Mouse (Mus musculus): ENCODE measurements around the gene Tsr3.
"Not testable (repeated sequence)": the region's sequence is repeated elsewhere in the genome, so short reads cannot be mapped to it uniquely, and the experiment has no call there.

The Tsr3 gene

DNA sequence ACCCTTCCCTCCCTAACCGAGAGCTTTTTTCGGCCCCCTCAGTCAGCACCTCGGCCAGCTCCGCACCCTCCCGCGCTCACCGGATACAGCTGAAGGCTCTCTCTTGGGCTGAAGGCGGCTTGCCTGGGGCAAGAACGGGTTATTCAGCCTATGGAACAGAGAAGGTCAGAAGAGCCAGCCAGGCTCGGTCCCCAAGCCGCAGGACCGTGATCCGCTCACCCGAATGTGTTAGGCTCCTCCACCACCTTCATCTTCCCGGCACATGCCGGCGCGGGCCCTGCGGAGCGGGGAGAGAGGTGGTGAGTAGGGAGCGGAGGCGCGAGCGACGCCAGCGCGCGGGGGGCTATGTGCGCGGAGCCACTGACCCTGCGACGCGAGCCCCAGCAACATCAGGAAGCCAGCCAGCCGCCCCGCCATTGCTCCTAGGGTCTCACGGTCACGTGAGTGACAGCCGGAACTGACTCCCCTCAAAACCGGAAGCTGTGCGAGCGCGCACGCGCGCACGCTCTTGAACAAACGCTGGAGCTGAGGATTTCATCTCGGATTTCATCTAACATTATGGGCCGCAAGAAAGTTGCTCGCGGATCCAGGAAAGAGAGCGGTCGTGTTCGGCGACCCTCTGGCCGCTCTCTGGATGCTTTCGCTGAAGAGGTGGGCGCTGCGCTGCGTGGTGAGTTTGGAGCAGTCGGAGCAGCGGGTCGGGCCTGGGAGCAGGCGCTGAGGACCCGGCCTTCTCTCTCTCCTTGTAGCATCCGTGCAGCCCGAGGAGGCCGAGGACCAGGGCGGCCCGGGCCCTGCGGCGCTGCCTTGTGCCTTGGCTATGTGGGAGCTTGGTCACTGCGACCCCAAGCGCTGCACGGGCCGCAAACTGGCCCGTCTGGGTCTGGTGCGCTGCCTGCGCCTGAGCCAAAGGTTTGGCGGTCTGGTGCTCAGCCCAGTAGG is at the start of gene Tsr3, which contains the start of gene Gnptg:
Gene Tsr3, plus strand, starts transcription at position 476 of the 942 bp plus-strand sequence.
Gene Gnptg, minus strand, starts transcription at position 430 of the 942 bp plus-strand sequence.
- peak; percentile 84 for DNase-seq

GRCm38 (mm10) chr17:25202401-25202800 is 37.6 kb upstream of the Tsr3 start:
- no peak for DNase-seq

DNA sequence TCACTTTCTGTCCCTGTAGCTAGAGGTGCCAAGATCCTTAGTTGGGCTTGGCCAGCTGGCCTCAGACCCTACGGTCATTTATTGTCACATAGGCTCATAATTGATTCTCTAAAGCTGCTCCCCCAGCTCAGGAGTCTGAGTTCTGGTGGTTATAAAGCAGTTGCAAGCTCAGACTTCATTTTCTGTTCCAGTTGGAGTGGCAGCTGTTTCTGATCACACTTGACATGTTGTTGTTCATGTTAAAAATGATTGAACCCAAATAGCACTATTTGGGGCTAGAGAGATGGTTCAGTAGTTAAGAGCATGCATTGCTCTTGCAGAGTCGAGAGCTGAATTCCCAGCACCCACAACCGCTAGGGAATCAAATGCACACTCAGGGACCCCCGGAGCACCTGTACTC is 30.0 kb upstream of the Tsr3 start:
- no peak for DNase-seq

- DNase-seq: no peak
These were observed 29.1 kb upstream of the Tsr3 start for GRCm38 (mm10) chr17:25210680-25211466.

DNA sequence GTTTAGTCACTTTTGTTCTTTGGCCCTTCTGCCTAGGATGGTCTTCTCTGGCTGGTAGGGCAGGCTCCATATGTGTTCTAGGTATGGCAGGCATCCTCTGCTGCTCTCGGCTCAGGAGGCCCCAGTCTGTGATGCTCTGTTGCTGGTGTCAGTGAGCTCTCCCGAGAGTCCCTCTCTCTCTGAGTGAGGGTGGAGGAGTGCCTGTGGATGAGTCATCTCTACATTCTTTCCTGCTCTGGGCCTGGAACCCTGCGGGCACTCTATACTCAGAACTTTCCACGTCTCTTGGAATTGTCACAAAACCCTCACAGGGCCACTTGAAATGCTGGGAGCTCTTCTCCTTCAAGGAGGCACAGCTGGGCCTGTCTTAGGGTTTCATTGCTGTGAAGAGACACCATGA is 28.3 kb upstream of the Tsr3 start:
- no peak for DNase-seq

DNA sequence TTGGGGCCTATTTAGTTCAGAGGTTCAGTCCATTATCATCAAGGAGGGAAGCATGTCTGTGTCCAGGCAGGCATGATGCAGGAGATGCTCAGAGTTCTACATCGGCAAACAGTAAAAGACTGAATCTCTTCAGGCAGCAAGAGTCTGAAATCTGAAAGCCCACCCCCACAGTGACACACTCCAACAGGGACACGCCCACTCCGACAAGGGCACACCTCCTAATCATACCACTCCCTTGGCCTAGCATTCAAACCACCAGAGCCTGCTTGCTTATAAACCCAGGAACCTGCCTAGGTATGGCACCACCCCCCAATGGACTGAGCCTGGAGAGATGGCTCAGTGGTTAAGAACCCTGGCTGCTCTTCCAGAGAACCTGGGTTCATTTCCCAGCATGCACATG is 24.5 kb upstream of the Tsr3 start:
- DNase-seq: no peak

DNA sequence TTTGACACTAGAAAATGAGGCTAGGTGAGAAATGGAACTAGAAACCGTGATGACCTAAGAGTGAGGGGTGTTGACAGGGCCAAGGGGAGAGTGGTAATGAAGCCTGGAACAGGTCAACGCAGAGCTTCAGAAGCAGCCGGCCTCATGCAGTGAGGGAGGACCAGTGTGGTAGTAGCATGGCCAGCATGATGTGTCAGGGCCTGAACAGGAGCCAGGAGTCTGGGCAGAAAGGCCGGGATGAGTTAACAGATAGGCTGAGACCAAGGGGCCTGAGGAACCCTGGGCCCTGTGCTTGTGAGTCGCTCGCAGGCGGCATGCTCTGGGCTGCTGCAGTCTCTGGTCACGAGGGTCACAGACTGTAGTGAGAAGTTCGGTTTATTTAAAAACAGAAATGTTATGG is 21.0 kb upstream of the Tsr3 start:
- no peak for DNase-seq

GRCm38 (mm10) chr17:25219492-25220295 is 20.3 kb upstream of the Tsr3 start:
- no peak for DNase-seq

DNA sequence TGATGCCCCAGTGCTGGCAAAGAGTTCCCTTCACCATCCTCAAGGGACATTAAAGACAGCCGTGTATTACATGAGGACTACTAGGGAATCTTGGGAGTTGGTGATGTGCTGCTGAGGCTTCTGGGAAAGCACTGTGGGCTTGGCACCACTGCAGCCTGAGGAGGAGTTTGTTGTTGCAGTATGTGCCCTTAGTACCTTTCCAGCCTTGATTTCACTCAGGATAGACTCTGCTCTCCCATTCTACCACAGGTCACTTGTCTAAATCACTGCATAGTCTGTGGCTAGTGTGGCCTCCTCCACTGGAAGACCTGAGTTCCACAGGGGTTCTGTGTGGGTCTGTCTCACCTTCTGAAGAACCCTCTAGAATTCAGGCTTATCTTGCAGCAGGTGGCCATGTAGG is 19.2 kb upstream of the Tsr3 start:
- DNase-seq: no peak

- peak; percentile 65 for DNase-seq
These were observed 18.0 kb upstream of the Tsr3 start for GRCm38 (mm10) chr17:25221821-25222503.

DNA sequence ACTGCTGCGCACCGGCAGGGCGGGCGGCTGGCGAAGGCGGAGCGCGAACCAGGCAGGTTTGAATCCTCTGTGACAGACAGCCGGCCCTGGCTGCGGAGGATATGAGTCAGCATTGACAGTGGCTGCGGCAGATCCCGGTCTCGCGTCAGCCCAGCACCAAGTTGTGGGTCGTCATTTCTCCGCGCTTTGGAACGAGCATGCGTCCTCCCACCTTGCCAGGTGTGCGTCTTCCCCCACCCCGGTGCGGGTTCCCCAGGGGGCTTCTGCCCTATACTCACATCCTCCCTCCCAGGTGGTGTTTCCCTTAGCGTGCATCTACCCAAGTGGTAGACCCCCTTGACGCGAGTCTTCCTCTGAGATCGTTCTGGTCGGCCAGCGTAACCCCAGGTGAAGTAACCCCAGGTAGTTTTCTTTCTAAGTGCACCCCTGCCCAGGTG is 17.4 kb upstream of the Tsr3 start:
- DNase-seq: not testable (repeated sequence)

DNA sequence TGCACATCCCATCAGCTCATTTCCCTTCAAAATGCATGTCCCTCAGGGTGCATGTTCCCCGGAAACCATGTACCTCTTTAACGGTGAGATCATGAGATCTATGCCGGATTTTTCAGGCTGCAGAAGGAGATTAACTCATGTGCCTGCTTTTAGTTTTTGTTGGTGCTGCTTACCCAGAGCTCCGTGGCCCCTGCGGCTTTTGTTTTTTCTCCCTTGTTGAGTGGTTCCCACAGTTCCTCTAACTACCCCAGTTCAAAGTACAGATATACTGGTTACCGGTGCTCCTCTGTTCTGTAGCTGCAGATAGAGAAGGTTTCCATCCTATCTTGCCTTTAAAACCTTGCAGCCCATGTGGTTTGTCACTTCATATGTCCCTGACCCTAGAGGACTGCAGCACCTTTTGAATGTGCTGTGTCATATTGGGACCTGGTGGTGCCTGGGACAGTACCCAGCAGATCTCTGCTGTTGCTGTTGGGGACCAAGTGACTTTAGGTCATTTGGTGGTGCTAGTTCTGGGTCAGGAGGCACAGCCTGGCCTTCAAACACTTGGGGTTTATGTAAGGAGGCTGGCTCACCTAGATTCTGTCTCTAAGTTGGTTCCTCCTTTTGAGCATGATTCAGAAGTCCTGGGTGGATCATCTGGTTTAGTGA is 16.9 kb upstream of the Tsr3 start:
- no peak for DNase-seq

GRCm38 (mm10) chr17:25224586-25225222 is 15.3 kb upstream of the Tsr3 start:
- DNase-seq: no peak

DNA sequence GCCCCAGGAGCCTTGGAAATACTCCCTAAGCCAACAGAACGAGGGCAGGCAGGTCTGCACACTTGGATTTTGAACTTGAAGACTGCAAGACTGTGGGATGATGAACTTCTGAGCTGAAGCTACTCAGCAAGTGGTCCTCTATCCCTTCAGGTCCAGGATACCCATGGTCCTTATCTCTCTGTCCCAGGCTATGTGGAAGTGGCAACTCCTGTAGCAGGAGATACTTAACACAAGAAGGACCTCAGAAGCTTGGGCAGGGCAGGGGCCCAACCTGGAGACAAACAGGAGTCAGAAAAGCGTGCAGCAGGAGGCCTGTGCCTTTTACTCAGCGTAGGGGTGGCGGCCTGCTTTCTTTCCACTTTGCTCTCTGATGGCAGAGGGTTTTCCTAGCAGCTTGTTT is 14.3 kb upstream of the Tsr3 start:
- DNase-seq: no peak

- DNase-seq: no peak
These were observed 12.0 kb upstream of the Tsr3 start for GRCm38 (mm10) chr17:25227991-25228390.

- DNase-seq: not testable (repeated sequence)
These were observed 9.8 kb upstream of the Tsr3 start for GRCm38 (mm10) chr17:25230014-25230655.

DNA sequence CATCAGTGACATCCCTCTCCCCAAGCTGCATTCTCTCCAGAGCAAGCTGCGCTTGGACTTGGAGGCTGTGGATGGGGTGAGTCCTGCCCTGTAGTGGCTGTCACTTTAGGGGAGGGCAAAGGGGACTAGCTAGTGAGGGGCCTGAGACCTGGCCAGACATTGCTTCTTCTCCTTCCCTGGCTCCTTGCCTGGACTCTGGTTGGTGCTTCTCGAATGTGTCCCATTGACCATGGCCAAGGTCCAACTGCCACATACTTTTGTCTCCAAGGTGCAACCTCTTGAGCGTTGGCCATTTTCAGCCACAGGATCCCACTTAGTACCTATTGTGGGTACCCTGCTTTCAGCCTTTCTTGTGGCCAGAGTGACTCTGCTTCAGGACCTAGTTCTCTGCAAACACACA is 9.3 kb upstream of the Tsr3 start:
- no peak for DNase-seq

- DNase-seq: not testable (repeated sequence)
These were observed 8.3 kb upstream of the Tsr3 start for GRCm38 (mm10) chr17:25231621-25232020.

DNA sequence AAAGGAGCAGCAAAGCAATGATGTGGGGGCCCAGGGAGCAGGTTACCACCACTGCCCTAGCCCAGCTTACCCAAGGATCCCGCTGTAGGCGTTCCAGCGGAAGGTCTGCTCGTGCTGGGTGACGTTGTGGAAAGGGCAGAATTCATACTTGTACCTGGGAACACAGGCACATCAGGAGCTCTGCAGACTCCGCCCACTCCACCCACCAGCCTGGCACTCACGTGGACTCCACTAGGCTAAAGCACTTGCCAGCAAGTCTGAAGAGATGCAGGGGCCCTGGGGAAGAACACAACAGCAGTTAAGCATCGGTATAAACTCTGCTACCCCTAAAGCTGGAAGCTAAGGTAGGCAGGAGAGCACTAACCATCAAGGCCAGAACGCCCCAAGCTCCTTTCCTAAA is 4.3 kb upstream of the Tsr3 start:
- DNase-seq: no peak

GRCm38 (mm10) chr17:25243131-25243780 is 3.3 kb downstream of the Tsr3 start:
- no peak for DNase-seq
